Mouse (Mus musculus) forebrain, embryonic 10.5 days (tissue): ENCODE measurements around the gene Cwc25. TPM values are rescaled to one million over a fixed set of nuclear protein-coding genes. Genes with fewer than 3 reads are reported as not detected.
A peak's percentile ranks its signal among the peaks of the same experiment; 100 is the strongest.

Source experiments
- DNase-seq: peaks from one replicate; pipeline ENCODE4 v3.0.0-alpha.2; 2017; ENCODE audit warnings: low spot score; ENCODE audit errors: extremely low spot score
- H3K27ac ChIP-seq: fragments of 300-500 bp; sonication (generic); 2 replicates; pipeline ENCODE4 v1.5.1; 2016; ENCODE audit warnings: mild to moderate bottlenecking
- H3K27me3 ChIP-seq: fragments of 300-500 bp; sonication (generic); 2 replicates; pipeline ENCODE4 v1.6.1; 2016; ENCODE audit warnings: mild to moderate bottlenecking; ENCODE audit not compliant: poor library complexity, severe bottlenecking
- H3K36me3 ChIP-seq: fragments of 300-500 bp; sonication (generic); replicated peaks from 2 replicates; pipeline ENCODE4 v1.6.1; 2016; ENCODE audit warnings: mild to moderate bottlenecking, moderate library complexity
- H3K4me1 ChIP-seq: fragments of 300-500 bp; sonication (generic); 2 replicates; pipeline ENCODE4 v1.6.1; 2016
- H3K4me3 ChIP-seq: fragments of 300-500 bp; sonication (generic); 2 replicates; pipeline ENCODE4 v1.5.1; 2016; ENCODE audit warnings: mild to moderate bottlenecking, moderate library complexity
- H3K9me3 ChIP-seq: fragments of 300-500 bp; sonication (generic); 2 replicates; pipeline ENCODE4 v1.6.1; 2016; ENCODE audit warnings: mild to moderate bottlenecking, moderate library complexity
- WGBS: fragments of 180-500 bp; shearing (Covaris S2); methylation state at CpG from one replicate; pipeline ENCODE4 v1.1.7; 2016; 5-methylcytosine and 5-hydroxymethylcytosine counted together
- polyA plus RNA-seq: library from polyadenylated mRNA; unstranded; fragments of >200 nt; fragmentation: Nextera tagmentation; extraction: Ambion mirVana; gene quantifications from 2 replicates; pipeline ENCODE4 v1.2.1, GENCODE M21; 2016

Gene Cwc25
- 20.3 and 22.0 TPM in 2 replicates for polyA plus RNA-seq

GRCm38 (mm10) chr11:97766154-97766881, at the start of gene Cwc25:
Cwc25 (minus strand) TSS chr11:97766556.
- WGBS = under 1% methylated on average over 38 of the region's 38 CpGs
- no peaks in the 10 kb centered on the region for H3K9me3 ChIP-seq
- peak within 1 kb of the TSS; percentile 98 for H3K4me3 ChIP-seq
- no peaks in the 10 kb centered on the region for H3K27me3 ChIP-seq
- peaks cover 20% of the 10 kb centered on the region for H3K4me1 ChIP-seq
- peak; percentile 96 for DNase-seq
- H3K36me3 ChIP-seq = peaks cover 32% of the 10 kb centered on the region
- H3K27ac ChIP-seq = peak within 1 kb of the TSS; percentile 89

- Histone ChIP-seq H3K9me3 (no peaks in the 10 kb centered on the region), H3K36me3 (peaks cover 61% of the 10 kb centered on the region), H3K27me3 (no peaks in the 10 kb centered on the region), H3K4me1 (peaks cover 98% of the 10 kb centered on the region), H3K27ac (peak overlapping the region; percentile 93), H3K4me3 (0 out of 2 replicates have a peak overlapping the region, but pooled peaks have one; percentile 4)
- WGBS = 69% methylated on average over 11 of the region's 11 CpGs
- DNase-seq = no peak
These were observed 49.4 kb upstream of the Cwc25 start for GRCm38 (mm10) chr11:97815736-97816135.

- WGBS = 85% methylated on average over 17 of the region's 17 CpGs
- no peaks in the 10 kb centered on the region for H3K9me3 ChIP-seq
- peaks cover 59% of the 10 kb centered on the region for H3K36me3 ChIP-seq
- H3K27ac ChIP-seq = peak overlapping the region; percentile 88
- no peak overlapping the region for H3K4me3 ChIP-seq
- DNase-seq = no peak
- H3K4me1 ChIP-seq = peaks cover 100% of the 10 kb centered on the region
- H3K27me3 ChIP-seq = no peaks in the 10 kb centered on the region
These were observed 47.6 kb upstream of the Cwc25 start for GRCm38 (mm10) chr11:97813746-97814515.

GRCm38 (mm10) chr11:97813085-97813484, 46.7 kb upstream of the Cwc25 start:
- no peaks in the 10 kb centered on the region for H3K9me3 ChIP-seq
- H3K27me3 ChIP-seq = no peaks in the 10 kb centered on the region
- 55% methylated on average over 7 of the region's 7 CpGs for WGBS
- peak overlapping the region; percentile 41 for H3K4me3 ChIP-seq
- peaks cover 100% of the 10 kb centered on the region for H3K4me1 ChIP-seq
- H3K27ac ChIP-seq = peak overlapping the region; percentile 88
- peaks cover 66% of the 10 kb centered on the region for H3K36me3 ChIP-seq
- no peak for DNase-seq

- Histone ChIP-seq H3K36me3 (peaks cover 66% of the 10 kb centered on the region), H3K4me1 (peaks cover 100% of the 10 kb centered on the region), H3K27me3 (no peaks in the 10 kb centered on the region), H3K27ac (peak overlapping the region; percentile 88), H3K9me3 (no peaks in the 10 kb centered on the region), H3K4me3 (peak overlapping the region; percentile 41)
- 21% methylated on average over 3 of the region's 3 CpGs for WGBS
- peak; percentile 69 for DNase-seq
These were observed 46.1 kb upstream of the Cwc25 start for GRCm38 (mm10) chr11:97812491-97812921.

GRCm38 (mm10) chr11:97811569-97812362, 45.4 kb upstream of the Cwc25 start:
- no peaks in the 10 kb centered on the region for H3K9me3 ChIP-seq
- peak overlapping the region; percentile 88 for H3K27ac ChIP-seq
- peaks cover 66% of the 10 kb centered on the region for H3K36me3 ChIP-seq
- H3K27me3 ChIP-seq = no peaks in the 10 kb centered on the region
- no peak for DNase-seq
- H3K4me3 ChIP-seq = peak overlapping the region; percentile 41
- peaks cover 98% of the 10 kb centered on the region for H3K4me1 ChIP-seq
- WGBS = 27% methylated on average over 13 of the region's 13 CpGs

- WGBS = 6% methylated on average over 3 of the region's 3 CpGs
- Histone ChIP-seq H3K4me3 (no peak overlapping the region), H3K27ac (peak overlapping the region; percentile 88), H3K4me1 (peaks cover 98% of the 10 kb centered on the region), H3K36me3 (peaks cover 65% of the 10 kb centered on the region), H3K9me3 (no peaks in the 10 kb centered on the region), H3K27me3 (no peaks in the 10 kb centered on the region)
- DNase-seq = no peak
These were observed 44.6 kb upstream of the Cwc25 start for GRCm38 (mm10) chr11:97810970-97811369.

- peaks cover 59% of the 10 kb centered on the region for H3K36me3 ChIP-seq
- H3K9me3 ChIP-seq = no peaks in the 10 kb centered on the region
- no peak for DNase-seq
- no peaks in the 10 kb centered on the region for H3K27me3 ChIP-seq
- 65% methylated on average over 7 of the region's 7 CpGs for WGBS
- peaks cover 98% of the 10 kb centered on the region for H3K4me1 ChIP-seq
- no peak overlapping the region for H3K4me3 ChIP-seq
- peak overlapping the region; percentile 88; the same call in 1 of the 2 replicates for H3K27ac ChIP-seq
These were observed 44.0 kb upstream of the Cwc25 start for GRCm38 (mm10) chr11:97810356-97810755.

- Histone ChIP-seq H3K4me3 (no peak overlapping the region), H3K4me1 (peaks cover 98% of the 10 kb centered on the region), H3K36me3 (peaks cover 51% of the 10 kb centered on the region), H3K27ac (peak overlapping the region; percentile 79), H3K27me3 (no peaks in the 10 kb centered on the region), H3K9me3 (no peaks in the 10 kb centered on the region)
- 75% methylated on average over 7 of the region's 7 CpGs for WGBS
- no peak for DNase-seq
These were observed 43.1 kb upstream of the Cwc25 start for GRCm38 (mm10) chr11:97809235-97810121.

GRCm38 (mm10) chr11:97808621-97809234, 42.4 kb upstream of the Cwc25 start:
- DNase-seq = no peak
- Histone ChIP-seq H3K27ac (peak overlapping the region; percentile 79), H3K4me1 (peaks cover 98% of the 10 kb centered on the region), H3K27me3 (no peaks in the 10 kb centered on the region), H3K9me3 (no peaks in the 10 kb centered on the region), H3K4me3 (peak overlapping the region; percentile 13; the same call in 1 of the 2 replicates), H3K36me3 (peaks cover 44% of the 10 kb centered on the region)
- WGBS = 36% methylated on average over 5 of the region's 5 CpGs

- Histone ChIP-seq H3K9me3 (no peaks in the 10 kb centered on the region), H3K36me3 (peaks cover 40% of the 10 kb centered on the region), H3K27ac (peak overlapping the region; percentile 79), H3K4me1 (peaks cover 94% of the 10 kb centered on the region), H3K4me3 (peak overlapping the region; percentile 13), H3K27me3 (no peaks in the 10 kb centered on the region)
- no peak for DNase-seq
- WGBS = 65% methylated on average over 2 of the region's 2 CpGs
These were observed 41.7 kb upstream of the Cwc25 start for GRCm38 (mm10) chr11:97808093-97808492.
